Mouse (Mus musculus): ENCODE measurements at regions not wholly inside any gene's neighbourhood (a gene's known extent, or its start where the extent isn't known, plus 50 kb on each side); places are given as distances from the start of the nearest gene placed in this dataset.
A peak's percentile ranks its signal among the peaks of the same experiment; 100 is the strongest.

- Histone ChIP-seq H3K9ac (no peak overlapping the region), H3K4me1 (replicated peaks) (no peaks in the 10 kb centered on the region), H3K27ac (no peak overlapping the region), H3K9me3 (replicated peaks) (no peaks in the 10 kb centered on the region), H3K36me3 (no peaks in the 10 kb centered on the region), H3K4me3 (replicated peaks) (no peak overlapping the region), H3K4me2 (no peak overlapping the region), H3K27me3 (no peaks in the 10 kb centered on the region)
- ATAC-seq (ENCODE audit: low read depth): no peak
- 28% methylated on average over 5 of the region's 5 CpGs for WGBS (ENCODE audit: insufficient replicate concordance)
- no peak for DNase-seq
Measured at GRCm38 (mm10) chr15:59887381-59888130, 128.9 kb downstream of the 4933412E24Rik start.

GRCm38 (mm10) chr15:59886036-59886435, 130.4 kb downstream of the 4933412E24Rik start:
- Histone ChIP-seq H3K4me3 (replicated peaks) (no peak overlapping the region), H3K9ac (no peak overlapping the region), H3K4me1 (replicated peaks) (no peaks in the 10 kb centered on the region), H3K4me2 (no peak overlapping the region), H3K27me3 (no peaks in the 10 kb centered on the region), H3K9me3 (replicated peaks) (no peaks in the 10 kb centered on the region), H3K27ac (no peak overlapping the region), H3K36me3 (no peaks in the 10 kb centered on the region)
- 54% methylated on average over 2 of the region's 2 CpGs for WGBS (ENCODE audit: insufficient replicate concordance)
- ATAC-seq (ENCODE audit: low read depth) (no peak), DNase-seq (no peak)

GRCm38 (mm10) chr15:59882444-59882843, 134.0 kb downstream of the 4933412E24Rik start:
- Histone ChIP-seq H3K27me3 (no peaks in the 10 kb centered on the region), H3K36me3 (no peaks in the 10 kb centered on the region), H3K9me3 (replicated peaks) (no peaks in the 10 kb centered on the region), H3K4me3 (replicated peaks) (no peak overlapping the region), H3K4me1 (replicated peaks) (no peaks in the 10 kb centered on the region), H3K27ac (no peak overlapping the region), H3K4me2 (no peak overlapping the region), H3K9ac (no peak overlapping the region)
- 64% methylated on average over 5 of the region's 5 CpGs for WGBS (ENCODE audit: insufficient replicate concordance)
- DNase-seq (no peak), ATAC-seq (ENCODE audit: low read depth) (no peak)

- Histone ChIP-seq H3K27ac (no peak overlapping the region), H3K36me3 (no peaks in the 10 kb centered on the region), H3K4me1 (replicated peaks) (no peaks in the 10 kb centered on the region), H3K4me3 (replicated peaks) (no peak overlapping the region), H3K4me2 (no peak overlapping the region), H3K9me3 (replicated peaks) (no peaks in the 10 kb centered on the region), H3K27me3 (no peaks in the 10 kb centered on the region), H3K9ac (no peak overlapping the region)
- 72% methylated on average over 5 of the region's 5 CpGs for WGBS (ENCODE audit: insufficient replicate concordance)
- ATAC-seq (ENCODE audit: low read depth): no peak
- no peak for DNase-seq
Measured at GRCm38 (mm10) chr15:59880426-59880825, 136.0 kb downstream of the 4933412E24Rik start.

GRCm38 (mm10) chr15:59879311-59879710, 137.1 kb downstream of the 4933412E24Rik start:
- no peak overlapping the region for H3K4me3 ChIP-seq (replicated peaks)
- WGBS (ENCODE audit: insufficient replicate concordance): 60% methylated on average over 4 of the region's 4 CpGs
- no peak overlapping the region for H3K27ac ChIP-seq
- no peaks in the 10 kb centered on the region for H3K36me3 ChIP-seq
- ATAC-seq (ENCODE audit: low read depth): no peak
- no peak overlapping the region for H3K9ac ChIP-seq
- no peak for DNase-seq
- no peaks in the 10 kb centered on the region for H3K4me1 ChIP-seq (replicated peaks)
- no peak overlapping the region for H3K4me2 ChIP-seq
- H3K9me3 ChIP-seq (replicated peaks): no peaks in the 10 kb centered on the region
- H3K27me3 ChIP-seq: no peaks in the 10 kb centered on the region

GRCm38 (mm10) chr15:59876279-59876742, 140.1 kb downstream of the 4933412E24Rik start:
- Histone ChIP-seq H3K9ac (no peak overlapping the region), H3K27ac (no peak overlapping the region), H3K27me3 (no peaks in the 10 kb centered on the region), H3K4me1 (replicated peaks) (no peaks in the 10 kb centered on the region), H3K4me3 (replicated peaks) (no peak overlapping the region), H3K36me3 (no peaks in the 10 kb centered on the region), H3K9me3 (replicated peaks) (no peaks in the 10 kb centered on the region), H3K4me2 (no peak overlapping the region)
- ATAC-seq (ENCODE audit: low read depth): no peak
- no peak for DNase-seq
- WGBS (ENCODE audit: insufficient replicate concordance): 66% methylated on average over 7 of the region's 7 CpGs

GRCm38 (mm10) chr15:59866701-59867100, 149.7 kb downstream of the 4933412E24Rik start:
- Histone ChIP-seq H3K4me3 (replicated peaks) (no peak overlapping the region), H3K36me3 (no peaks in the 10 kb centered on the region), H3K27ac (no peak overlapping the region), H3K27me3 (no peaks in the 10 kb centered on the region), H3K4me1 (replicated peaks) (no peaks in the 10 kb centered on the region), H3K9me3 (replicated peaks) (no peaks in the 10 kb centered on the region), H3K4me2 (no peak overlapping the region), H3K9ac (no peak overlapping the region)
- ATAC-seq (ENCODE audit: low read depth) (no peak), DNase-seq (no peak)
- WGBS (ENCODE audit: insufficient replicate concordance): 73% methylated on average over 8 of the region's 8 CpGs

- Histone ChIP-seq H3K4me1 (replicated peaks) (no peaks in the 10 kb centered on the region), H3K4me2 (0 out of 2 replicates have a peak overlapping the region, but pooled peaks have one; percentile 14), H3K36me3 (no peaks in the 10 kb centered on the region), H3K27me3 (no peaks in the 10 kb centered on the region), H3K9ac (no peak overlapping the region), H3K9me3 (replicated peaks) (no peaks in the 10 kb centered on the region), H3K27ac (no peak overlapping the region), H3K4me3 (replicated peaks) (no peak overlapping the region)
- no peak for DNase-seq
- 27% methylated on average over 18 of the region's 18 CpGs for WGBS (ENCODE audit: insufficient replicate concordance)
- no peak for ATAC-seq (ENCODE audit: low read depth)
Measured at GRCm38 (mm10) chr15:59864746-59865499, 151.5 kb downstream of the 4933412E24Rik start.

GRCm38 (mm10) chr15:59852271-59853000, 164.0 kb downstream of the 4933412E24Rik start:
- Histone ChIP-seq H3K9ac (no peak overlapping the region), H3K9me3 (replicated peaks) (no peaks in the 10 kb centered on the region), H3K4me3 (replicated peaks) (no peak overlapping the region), H3K36me3 (no peaks in the 10 kb centered on the region), H3K27me3 (no peaks in the 10 kb centered on the region), H3K4me2 (no peak overlapping the region), H3K4me1 (replicated peaks) (no peaks in the 10 kb centered on the region), H3K27ac (no peak overlapping the region)
- ATAC-seq (ENCODE audit: low read depth): no peak
- 64% methylated on average over 12 of the region's 12 CpGs for WGBS (ENCODE audit: insufficient replicate concordance)
- no peak for DNase-seq

- Histone ChIP-seq H3K27me3 (no peaks in the 10 kb centered on the region), H3K4me1 (replicated peaks) (no peaks in the 10 kb centered on the region), H3K27ac (no peak overlapping the region), H3K36me3 (no peaks in the 10 kb centered on the region), H3K4me2 (no peak overlapping the region), H3K9me3 (replicated peaks) (no peaks in the 10 kb centered on the region), H3K9ac (no peak overlapping the region), H3K4me3 (replicated peaks) (no peak overlapping the region)
- ATAC-seq (ENCODE audit: low read depth) (no peak), DNase-seq (no peak)
- WGBS (ENCODE audit: insufficient replicate concordance): 60% methylated on average over 7 of the region's 7 CpGs
Measured at GRCm38 (mm10) chr15:59845158-59845739, 171.2 kb downstream of the 4933412E24Rik start.

- WGBS (ENCODE audit: insufficient replicate concordance): 66% methylated on average over 5 of the region's 5 CpGs
- Histone ChIP-seq H3K36me3 (no peaks in the 10 kb centered on the region), H3K4me3 (replicated peaks) (no peak overlapping the region), H3K9me3 (replicated peaks) (no peaks in the 10 kb centered on the region), H3K27me3 (no peaks in the 10 kb centered on the region), H3K4me1 (replicated peaks) (no peaks in the 10 kb centered on the region), H3K4me2 (no peak overlapping the region), H3K9ac (no peak overlapping the region), H3K27ac (no peak overlapping the region)
- DNase-seq (no peak), ATAC-seq (ENCODE audit: low read depth) (no peak)
Measured at GRCm38 (mm10) chr15:59836631-59837030, 179.8 kb downstream of the 4933412E24Rik start.

Data from liver, embryonic 13.5 days (tissue).